Mouse (Mus musculus): ENCODE data around the gene Rxra. TPM values are rescaled to one million over a fixed set of nuclear protein-coding genes. Genes with fewer than 3 reads are reported as not detected.

The Rxra gene
- total and polyA plus RNA-seq, 3 experiments = 0.05 TPM; not detected in 2

GRCm38 (mm10) chr2:27750399-27751134 is 74.3 kb downstream of the Rxra start:
- ATAC-seq (ENCODE audit: extremely low read depth, insufficient number of reproducible peaks, low FRiP score, poor library complexity, severe bottlenecking) (no peak), DNase-seq (ENCODE audit: low spot score) (no peak)
- Histone ChIP-seq H3K27me3 (ENCODE audit: insufficient read depth, low read length) (peaks cover 86% of the 10 kb centered on the region), H3K36me3 (replicated peaks) (no peaks in the 10 kb centered on the region), H3K4me3 (ENCODE audit: low read depth, low read length) (no peak overlapping the region), H3K4me1 (ENCODE audit: insufficient read depth, low read depth, low read length) (no peaks in the 10 kb centered on the region), H3K9me3 (replicated peaks) (no peaks in the 10 kb centered on the region)
- TF ChIP-seq TAL1 (conservative IDR thresholded peaks at IDR 0.05; ENCODE audit: low read depth, low read length) (no peak), POLR2AphosphoS5 (IDR thresholded peaks at IDR 0.05; ENCODE audit: insufficient replicate concordance, low read depth, low read length) (no peak), GATA2 (IDR thresholded peaks at IDR 0.05; ENCODE audit: borderline replicate concordance, low read depth, low read length) (no peak), GATA1 (IDR thresholded peaks at IDR 0.05; ENCODE audit: borderline replicate concordance, low read length) (no peak), CTCF (IDR thresholded peaks at IDR 0.05; ENCODE audit: low read depth, low read length) (no peak)

GRCm38 (mm10) chr2:27751135-27751519 is 74.9 kb downstream of the Rxra start:
- TF ChIP-seq CTCF (IDR thresholded peaks at IDR 0.05; ENCODE audit: low read depth, low read length) = no peak
- TF ChIP-seq TAL1 (conservative IDR thresholded peaks at IDR 0.05; ENCODE audit: low read depth, low read length) = no peak
- TF ChIP-seq GATA2 (IDR thresholded peaks at IDR 0.05; ENCODE audit: borderline replicate concordance, low read depth, low read length) = no peak
- no peak for TF ChIP-seq POLR2AphosphoS5 (IDR thresholded peaks at IDR 0.05; ENCODE audit: insufficient replicate concordance, low read depth, low read length)
- no peak for TF ChIP-seq GATA1 (IDR thresholded peaks at IDR 0.05; ENCODE audit: borderline replicate concordance, low read length)
- DNase-seq (ENCODE audit: low spot score) (no peak), ATAC-seq (ENCODE audit: extremely low read depth, insufficient number of reproducible peaks, low FRiP score, poor library complexity, severe bottlenecking) (no peak)
- H3K27me3 ChIP-seq (ENCODE audit: insufficient read depth, low read length) = peaks cover 83% of the 10 kb centered on the region
- H3K4me1 ChIP-seq (ENCODE audit: insufficient read depth, low read depth, low read length) = no peaks in the 10 kb centered on the region
- H3K9me3 ChIP-seq (replicated peaks) = no peaks in the 10 kb centered on the region
- H3K4me3 ChIP-seq (ENCODE audit: low read depth, low read length) = no peak overlapping the region
- no peaks in the 10 kb centered on the region for H3K36me3 ChIP-seq (replicated peaks)

- H3K27me3 ChIP-seq (ENCODE audit: insufficient read depth, low read length) = peaks cover 82% of the 10 kb centered on the region
- no peaks in the 10 kb centered on the region for H3K36me3 ChIP-seq (replicated peaks)
- TF ChIP-seq CTCF (IDR thresholded peaks at IDR 0.05; ENCODE audit: low read depth, low read length) (no peak), GATA1 (IDR thresholded peaks at IDR 0.05; ENCODE audit: borderline replicate concordance, low read length) (no peak), TAL1 (conservative IDR thresholded peaks at IDR 0.05; ENCODE audit: low read depth, low read length) (no peak), GATA2 (IDR thresholded peaks at IDR 0.05; ENCODE audit: borderline replicate concordance, low read depth, low read length) (no peak), POLR2AphosphoS5 (IDR thresholded peaks at IDR 0.05; ENCODE audit: insufficient replicate concordance, low read depth, low read length) (no peak)
Observed at GRCm38 (mm10) chr2:27751803-27752202, 75.6 kb downstream of the Rxra start.

GRCm38 (mm10) chr2:27754094-27754493 is 77.9 kb downstream of the Rxra start:
- Histone ChIP-seq H3K27me3 (ENCODE audit: insufficient read depth, low read length) (peaks cover 68% of the 10 kb centered on the region), H3K4me3 (ENCODE audit: low read depth, low read length) (no peak overlapping the region), H3K4me1 (ENCODE audit: insufficient read depth, low read depth, low read length) (no peaks in the 10 kb centered on the region), H3K36me3 (replicated peaks) (no peaks in the 10 kb centered on the region), H3K9me3 (replicated peaks) (no peaks in the 10 kb centered on the region)
- no peak for ATAC-seq (ENCODE audit: extremely low read depth, insufficient number of reproducible peaks, low FRiP score, poor library complexity, severe bottlenecking)
- TF ChIP-seq CTCF (IDR thresholded peaks at IDR 0.05; ENCODE audit: low read depth, low read length) (no peak), TAL1 (conservative IDR thresholded peaks at IDR 0.05; ENCODE audit: low read depth, low read length) (no peak), POLR2AphosphoS5 (IDR thresholded peaks at IDR 0.05; ENCODE audit: insufficient replicate concordance, low read depth, low read length) (no peak), GATA2 (IDR thresholded peaks at IDR 0.05; ENCODE audit: borderline replicate concordance, low read depth, low read length) (no peak), GATA1 (IDR thresholded peaks at IDR 0.05; ENCODE audit: borderline replicate concordance, low read length) (no peak)
- no peak for DNase-seq (ENCODE audit: low spot score)

More at GRCm38 (mm10) chr2:27751803-27752202, 75.6 kb downstream of the Rxra start:
- H3K4me3 ChIP-seq (ENCODE audit: low read depth, low read length) = no peak overlapping the region
- no peak for ATAC-seq (ENCODE audit: extremely low read depth, insufficient number of reproducible peaks, low FRiP score, poor library complexity, severe bottlenecking)
- H3K4me1 ChIP-seq (ENCODE audit: insufficient read depth, low read depth, low read length) = no peaks in the 10 kb centered on the region
- no peaks in the 10 kb centered on the region for H3K9me3 ChIP-seq (replicated peaks)
- no peak for DNase-seq (ENCODE audit: low spot score)

GRCm38 (mm10) chr2:27755986-27756641 is 79.9 kb downstream of the Rxra start:
- DNase-seq (ENCODE audit: low spot score) (no peak), ATAC-seq (ENCODE audit: extremely low read depth, insufficient number of reproducible peaks, low FRiP score, poor library complexity, severe bottlenecking) (no peak)
- Histone ChIP-seq H3K27me3 (ENCODE audit: insufficient read depth, low read length) (peaks cover 53% of the 10 kb centered on the region), H3K36me3 (replicated peaks) (no peaks in the 10 kb centered on the region), H3K4me3 (ENCODE audit: low read depth, low read length) (no peak overlapping the region), H3K9me3 (replicated peaks) (no peaks in the 10 kb centered on the region), H3K4me1 (ENCODE audit: insufficient read depth, low read depth, low read length) (no peaks in the 10 kb centered on the region)
- TF ChIP-seq POLR2AphosphoS5 (IDR thresholded peaks at IDR 0.05; ENCODE audit: insufficient replicate concordance, low read depth, low read length) = no peak
- no peak for TF ChIP-seq CTCF (IDR thresholded peaks at IDR 0.05; ENCODE audit: low read depth, low read length)
- no peak for TF ChIP-seq GATA2 (IDR thresholded peaks at IDR 0.05; ENCODE audit: borderline replicate concordance, low read depth, low read length)
